Comparison of ENCODE assay signal across 8 mouse cellular contexts in the genomic region with DNA sequence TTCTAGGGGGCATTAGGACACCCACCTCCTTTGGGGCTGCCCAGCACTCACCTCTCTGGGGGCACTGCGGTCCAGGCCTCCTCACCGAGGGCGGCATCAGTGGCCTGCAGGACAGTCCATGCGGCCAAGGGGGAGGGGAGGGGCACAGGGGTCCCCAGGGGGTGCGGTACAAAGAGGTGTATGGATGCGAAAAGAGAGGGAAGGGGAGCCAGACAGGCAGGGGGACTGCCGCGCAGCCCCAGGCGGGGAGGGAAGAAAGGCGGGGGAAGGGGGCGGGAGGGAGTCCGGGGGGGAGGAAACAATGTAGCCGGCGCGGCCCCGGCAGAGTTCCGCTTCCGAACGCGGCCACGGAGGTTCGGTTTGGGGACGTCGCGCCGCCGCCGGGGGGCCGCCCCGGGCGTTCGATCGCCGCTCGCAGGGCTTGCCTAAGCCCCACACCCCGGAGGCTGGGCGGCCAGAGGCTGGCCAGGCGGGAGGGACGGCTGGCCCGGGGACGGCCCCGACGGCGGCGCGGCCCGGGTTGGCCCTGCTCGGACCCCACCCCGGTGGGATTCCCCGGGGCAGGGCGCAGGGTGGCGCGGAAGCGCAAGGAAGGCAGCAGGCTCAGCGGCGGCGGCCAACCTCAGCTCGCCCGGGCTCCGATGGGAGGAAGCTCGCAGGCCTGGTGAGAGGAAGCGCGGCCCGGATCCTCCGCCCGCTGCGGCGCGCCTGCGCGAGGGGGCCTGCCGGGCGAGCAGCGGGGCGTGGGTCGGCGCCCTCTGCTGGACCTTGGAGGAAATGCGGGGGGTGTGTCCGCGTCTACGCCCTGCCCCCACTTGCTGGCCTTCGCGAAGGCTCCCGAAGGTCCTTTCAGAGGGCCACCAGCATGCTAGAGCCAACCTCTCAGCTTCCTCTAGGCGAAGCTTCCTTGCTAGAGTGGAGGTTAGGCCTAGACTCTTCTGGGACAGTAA. TPM values are rescaled to one million over a fixed set of nuclear protein-coding genes. Genes with fewer than 3 reads are reported as not detected.
DNase-seq lines count a peak whose midpoint lies in the region; ATAC-seq and TF ChIP-seq lines count a peak whose summit lies in the region.

No protein-coding gene starts in this region.

- H3K36me3 ChIP-seq in ES-Bruce4 (ENCODE audit: control insufficient read depth, insufficient read depth, low read length, poor library complexity, severe bottlenecking), result no peaks in the 10 kb centered on the region
- peaks cover 10% of the 10 kb centered on the region; the same call in 1 of the 2 replicates for H3K36me3 ChIP-seq in forebrain, embryonic 13.5 days (ENCODE audit: poor library complexity, severe bottlenecking)
- H3K36me3 ChIP-seq in liver, embryonic 16.5 days (ENCODE audit: control insufficient read depth, insufficient read depth), result no peaks in the 10 kb centered on the region
- peaks cover 9% of the 10 kb centered on the region; the same call in 1 of the 2 replicates for H3K36me3 ChIP-seq in neural tube, embryonic 12.5 days
- no peaks in the 10 kb centered on the region; the same call in 1 of the 2 replicates for H3K36me3 ChIP-seq in stomach, postnatal 0 days (ENCODE audit: control insufficient read depth, insufficient read depth, low read length)

- H3K27ac ChIP-seq in ES-Bruce4 (ENCODE audit: insufficient read depth, low read length), result no peak overlapping the region
- H3K27ac ChIP-seq in forebrain, embryonic 13.5 days, result peak overlapping the region; percentile 94
- H3K27ac ChIP-seq in liver, embryonic 16.5 days (ENCODE audit: low read length), result peak overlapping the region; percentile 97
- peak overlapping the region; percentile 84 for H3K27ac ChIP-seq in neural tube, embryonic 12.5 days
- peak overlapping the region; percentile 97 for H3K27ac ChIP-seq in stomach, postnatal 0 days (replicated peaks)

- peaks cover 10% of the 10 kb centered on the region for H3K4me1 ChIP-seq in ES-Bruce4 (ENCODE audit: control insufficient read depth, insufficient read depth, low read length)
- H3K4me1 ChIP-seq in forebrain, embryonic 13.5 days, result peaks cover 47% of the 10 kb centered on the region
- H3K4me1 ChIP-seq in liver, embryonic 16.5 days (ENCODE audit: control insufficient read depth, low read depth, low read length), result peaks cover 66% of the 10 kb centered on the region
- peaks cover 48% of the 10 kb centered on the region for H3K4me1 ChIP-seq in neural tube, embryonic 12.5 days
- H3K4me1 ChIP-seq in stomach, postnatal 0 days (replicated peaks; ENCODE audit: control insufficient read depth, insufficient read depth), result peaks cover 12% of the 10 kb centered on the region

- H3K9me3 ChIP-seq in ES-Bruce4 (replicated peaks; ENCODE audit: control insufficient read depth, insufficient read depth, low read length, poor library complexity, severe bottlenecking), result no peaks in the 10 kb centered on the region
- H3K9me3 ChIP-seq in forebrain, embryonic 13.5 days (replicated peaks), result no peaks in the 10 kb centered on the region
- no peaks in the 10 kb centered on the region for H3K9me3 ChIP-seq in liver, embryonic 16.5 days (replicated peaks; ENCODE audit: control insufficient read depth, low read length)
- H3K9me3 ChIP-seq in neural tube, embryonic 12.5 days, result no peaks in the 10 kb centered on the region
- H3K9me3 ChIP-seq in stomach, postnatal 0 days (ENCODE audit: control insufficient read depth, low read length), result no peaks in the 10 kb centered on the region

- H3K4me2 ChIP-seq in forebrain, embryonic 13.5 days, result peak overlapping the region; percentile 83
- peak overlapping the region; percentile 94 for H3K4me2 ChIP-seq in liver, embryonic 16.5 days (ENCODE audit: low read depth, low read length)
- H3K4me2 ChIP-seq in neural tube, embryonic 12.5 days (replicated peaks), result peak overlapping the region; percentile 94
- H3K4me2 ChIP-seq in stomach, postnatal 0 days (replicated peaks; ENCODE audit: low read depth), result peak overlapping the region; percentile 94

- peak; percentile 96 for DNase-seq in heart, postnatal 10 days
- peak; percentile 96 for DNase-seq in kidney, postnatal 4 days
- peak; percentile 95 for DNase-seq in stomach, postnatal 0 days (ENCODE audit: low spot score)

- H3K4me3 ChIP-seq in ES-Bruce4 (ENCODE audit: low read depth, low read length), result peak overlapping the region; percentile 89
- peak overlapping the region; percentile 98 for H3K4me3 ChIP-seq in forebrain, embryonic 13.5 days
- H3K4me3 ChIP-seq in liver, embryonic 16.5 days (ENCODE audit: low read depth, low read length), result peak overlapping the region; percentile 92
- H3K4me3 ChIP-seq in neural tube, embryonic 12.5 days, result peak overlapping the region; percentile 99
- peak overlapping the region; percentile 92 for H3K4me3 ChIP-seq in stomach, postnatal 0 days (ENCODE audit: low read depth, low read length)

- peak overlapping the region; percentile 97 for H3K9ac ChIP-seq in ES-Bruce4 (ENCODE audit: low read depth, poor library complexity, severe bottlenecking)
- peak overlapping the region; percentile 98 for H3K9ac ChIP-seq in forebrain, embryonic 13.5 days
- peak overlapping the region; percentile 99 for H3K9ac ChIP-seq in liver, embryonic 16.5 days (ENCODE audit: low read depth, low read length)
- peak overlapping the region; percentile 99 for H3K9ac ChIP-seq in neural tube, embryonic 12.5 days
- peak overlapping the region; percentile 98 for H3K9ac ChIP-seq in stomach, postnatal 0 days (ENCODE audit: low read length)

- TF ChIP-seq EP300 in ES-Bruce4 (IDR thresholded peaks at IDR 0.05; ENCODE audit: insufficient read depth, low read depth, low read length), result peak; percentile 56; the same call in 1 of the 2 replicates
- no peak for TF ChIP-seq EP300 in stomach, postnatal 0 days (optimal IDR thresholded peaks at IDR 0.05)

- TF ChIP-seq POLR2A in ES-Bruce4 (IDR thresholded peaks at IDR 0.05; ENCODE audit: insufficient read depth, low read length), result peak; percentile 30

- peak; percentile 79 for TF ChIP-seq CTCF in ES-Bruce4 (IDR thresholded peaks at IDR 0.05; ENCODE audit: low read depth, low read length)
- peak; percentile 81 for TF ChIP-seq CTCF in stomach, postnatal 0 days (IDR thresholded peaks at IDR 0.05; ENCODE audit: low read depth)

- intact Hi-C loops in heart, postnatal 10 days (cut with DNase I), result loop anchor here (1.0 to 2.0 kb wide), 2 partner anchors 16 to 56 kb away; a partner anchor contains a TSS

- H3K27me3 ChIP-seq in ES-Bruce4 (ENCODE audit: control insufficient read depth, insufficient read depth, low read length, poor library complexity, severe bottlenecking), result no peaks in the 10 kb centered on the region
- no peaks in the 10 kb centered on the region for H3K27me3 ChIP-seq in forebrain, embryonic 13.5 days
- no peaks in the 10 kb centered on the region for H3K27me3 ChIP-seq in liver, embryonic 16.5 days (ENCODE audit: control insufficient read depth, insufficient read depth, low read depth, low read length)
- H3K27me3 ChIP-seq in neural tube, embryonic 12.5 days (replicated peaks), result no peaks in the 10 kb centered on the region
- H3K27me3 ChIP-seq in stomach, postnatal 0 days (ENCODE audit: control insufficient read depth, insufficient read depth, low read length), result no peaks in the 10 kb centered on the region

- WGBS in forebrain, embryonic 13.5 days, result under 1% methylated on average over 68 of the region's 85 CpGs
- WGBS in liver, embryonic 16.5 days (ENCODE audit: insufficient replicate concordance), result 1% methylated on average over 70 of the region's 85 CpGs
- under 1% methylated on average over 81 of the region's 85 CpGs for whole genome bisulfite sequencing in neural tube, embryonic 12.5 days
- under 1% methylated on average over 58 of the region's 85 CpGs for WGBS in stomach, postnatal 0 days

- peak; percentile 89 for ATAC-seq in cerebellum, adult (ENCODE audit: insufficient number of reproducible peaks, low FRiP score, low TSS enrichment)
- peak; percentile 92 for ATAC-seq in forebrain, embryonic 13.5 days
- peak; percentile 83 for ATAC-seq in liver, embryonic 16.5 days (ENCODE audit: low read depth)
- ATAC-seq in neural tube, embryonic 12.5 days (ENCODE audit: low FRiP score, low read depth), result peak; percentile 81
- peak; percentile 85 for ATAC-seq in stomach, postnatal 0 days (ENCODE audit: low FRiP score, low TSS enrichment)

RNA-seq across cellular contexts. Expression of a gene that starts 8.2 kb away (rescaled TPM):
- polyA plus RNA-seq in ES-Bruce4 (2011; ENCODE audit: insufficient read depth, insufficient read length, low read depth, missing spikeins), result 30.7 and 35.5 TPM in 2 replicates
- 35.0 and 39.8 TPM in 2 replicates for polyA plus RNA-seq in forebrain, embryonic 13.5 days (2015; fragmentation: Nextera tagmentation; extraction: Ambion mirVana)
- total RNA-seq in heart, postnatal 10 days (2021), result 10 to 100 TPM; 35.9 to 44.5 TPM
- polyA plus RNA-seq in liver, embryonic 16.5 days (2015; fragmentation: Nextera tagmentation; extraction: Ambion mirVana), result 13.3 and 13.5 TPM in 2 replicates
- polyA plus RNA-seq in neural tube, embryonic 12.5 days (2016; fragmentation: Nextera tagmentation; extraction: Ambion mirVana), result 40.3 and 41.7 TPM in 2 replicates
- 20.7 and 23.9 TPM in 2 replicates for polyA plus RNA-seq in stomach, postnatal 0 days (2015; fragmentation: Nextera tagmentation; extraction: Ambion mirVana)

RNA-seq across cellular contexts. Expression of a gene that starts 24.6 kb away (rescaled TPM):
- polyA plus RNA-seq in ES-Bruce4 (2011; ENCODE audit: insufficient read depth, insufficient read length, low read depth, missing spikeins), result not detected in 2 replicates
- polyA plus RNA-seq in forebrain, embryonic 13.5 days (2015; fragmentation: Nextera tagmentation; extraction: Ambion mirVana), result not detected in 2 replicates
- not detected for total RNA-seq in heart, postnatal 10 days (2021)
- not detected in 2 replicates for polyA plus RNA-seq in liver, embryonic 16.5 days (2015; fragmentation: Nextera tagmentation; extraction: Ambion mirVana)
- not detected in 2 replicates for polyA plus RNA-seq in neural tube, embryonic 12.5 days (2016; fragmentation: Nextera tagmentation; extraction: Ambion mirVana)
- not detected in 2 replicates for polyA plus RNA-seq in stomach, postnatal 0 days (2015; fragmentation: Nextera tagmentation; extraction: Ambion mirVana)

RNA-seq across cellular contexts. Expression of a gene that starts 38.3 kb away (rescaled TPM):
- polyA plus RNA-seq in ES-Bruce4 (2011; ENCODE audit: insufficient read depth, insufficient read length, low read depth, missing spikeins), result 0.37 TPM in 1 of 2 replicates, not detected in the other
- not detected in 2 replicates for polyA plus RNA-seq in forebrain, embryonic 13.5 days (2015; fragmentation: Nextera tagmentation; extraction: Ambion mirVana)
- total RNA-seq in heart, postnatal 10 days (2021), result not detected
- 0.12 TPM in 2 replicates for polyA plus RNA-seq in liver, embryonic 16.5 days (2015; fragmentation: Nextera tagmentation; extraction: Ambion mirVana)
- not detected in 2 replicates for polyA plus RNA-seq in neural tube, embryonic 12.5 days (2016; fragmentation: Nextera tagmentation; extraction: Ambion mirVana)
- polyA plus RNA-seq in stomach, postnatal 0 days (2015; fragmentation: Nextera tagmentation; extraction: Ambion mirVana), result not detected in 2 replicates

RNA-seq across cellular contexts. Expression of a gene that starts 39.1 kb away (rescaled TPM):
- not detected in 2 replicates for polyA plus RNA-seq in ES-Bruce4 (2011; ENCODE audit: insufficient read depth, insufficient read length, low read depth, missing spikeins)
- not detected in 2 replicates for polyA plus RNA-seq in forebrain, embryonic 13.5 days (2015; fragmentation: Nextera tagmentation; extraction: Ambion mirVana)
- total RNA-seq in heart, postnatal 10 days (2021), result not detected
- polyA plus RNA-seq in liver, embryonic 16.5 days (2015; fragmentation: Nextera tagmentation; extraction: Ambion mirVana), result not detected in 2 replicates
- not detected in 2 replicates for polyA plus RNA-seq in neural tube, embryonic 12.5 days (2016; fragmentation: Nextera tagmentation; extraction: Ambion mirVana)
- polyA plus RNA-seq in stomach, postnatal 0 days (2015; fragmentation: Nextera tagmentation; extraction: Ambion mirVana), result not detected in 2 replicates

RNA-seq across cellular contexts. Expression of a gene that starts 42.5 kb away (rescaled TPM):
- 1.2 and 1.8 TPM in 2 replicates for polyA plus RNA-seq in ES-Bruce4 (2011; ENCODE audit: insufficient read depth, insufficient read length, low read depth, missing spikeins)
- polyA plus RNA-seq in forebrain, embryonic 13.5 days (2015; fragmentation: Nextera tagmentation; extraction: Ambion mirVana), result 0.06 TPM in 1 of 2 replicates, not detected in the other
- not detected for total RNA-seq in heart, postnatal 10 days (2021)
- polyA plus RNA-seq in liver, embryonic 16.5 days (2015; fragmentation: Nextera tagmentation; extraction: Ambion mirVana), result 0.05 and 0.07 TPM in 2 replicates
- not detected in 2 replicates for polyA plus RNA-seq in neural tube, embryonic 12.5 days (2016; fragmentation: Nextera tagmentation; extraction: Ambion mirVana)
- 0.07 and 0.11 TPM in 2 replicates for polyA plus RNA-seq in stomach, postnatal 0 days (2015; fragmentation: Nextera tagmentation; extraction: Ambion mirVana)
